Mouse (Mus musculus) heart, embryonic 11.5 days (tissue): ENCODE results near the gene Bcl2l11. TPM values are rescaled to one million over a fixed set of nuclear protein-coding genes. Genes with fewer than 3 reads are reported as not detected.
A peak's percentile ranks its signal among the peaks of the same experiment; 100 is the strongest.

Experiments
- ATAC-seq: fragments of 200-750 bp; cut with Nextera tagmentation; replicated peaks from 2 replicates; pipeline ENCODE4 v1.8.0; 2017; ENCODE audit warnings: moderate library complexity; ENCODE audit not compliant: insufficient number of reproducible peaks, low FRiP score, low TSS enrichment
- H3K27ac ChIP-seq: fragments of 300-500 bp; sonication (generic); 2 replicates; pipeline ENCODE4 v1.5.1; 2014; ENCODE audit warnings: mild to moderate bottlenecking, low read depth, low read length
- H3K27me3 ChIP-seq: fragments of 300-500 bp; sonication (generic); 2 replicates; pipeline ENCODE4 v1.6.1; 2014; ENCODE audit warnings: mild to moderate bottlenecking, low read length, mixed read lengths; ENCODE audit not compliant: control insufficient read depth, insufficient read depth
- H3K36me3 ChIP-seq: fragments of 300-500 bp; sonication (generic); 2 replicates; pipeline ENCODE4 v1.6.1; 2014; ENCODE audit warnings: mild to moderate bottlenecking, low read length, moderate library complexity, mixed read lengths; ENCODE audit not compliant: control insufficient read depth, insufficient read depth
- H3K4me1 ChIP-seq: fragments of 300-500 bp; sonication (generic); 2 replicates; pipeline ENCODE4 v1.6.1; 2014; ENCODE audit warnings: low read length; ENCODE audit not compliant: control insufficient read depth, insufficient read depth
- H3K4me2 ChIP-seq: fragments of 300-500 bp; sonication (generic); 2 replicates; pipeline ENCODE4 v1.6.1; 2014; ENCODE audit warnings: mild to moderate bottlenecking, moderate library complexity
- H3K4me3 ChIP-seq: fragments of 300-500 bp; sonication (generic); 2 replicates; pipeline ENCODE4 v1.5.1; 2014; ENCODE audit warnings: low read depth, low read length
- H3K9ac ChIP-seq: fragments of 300-500 bp; sonication (generic); 2 replicates; pipeline ENCODE4 v1.6.1; 2014; ENCODE audit warnings: mild to moderate bottlenecking, low read depth, low read length, moderate library complexity
- H3K9me3 ChIP-seq: fragments of 300-500 bp; sonication (generic); replicated peaks from 2 replicates; pipeline ENCODE4 v1.6.1; 2016; ENCODE audit warnings: low read length; ENCODE audit not compliant: control insufficient read depth
- WGBS: fragments of 180-500 bp; shearing (Covaris S2); extraction: QIAGEN DNeasy Blood & Tissue Kit; methylation state at CpG from one replicate; pipeline ENCODE4 v1.1.7; 2014; ENCODE audit not compliant: insufficient replicate concordance; 5-methylcytosine and 5-hydroxymethylcytosine counted together
- polyA plus RNA-seq: library from polyadenylated mRNA; unstranded; fragments of >200 nt; fragmentation: Nextera tagmentation; extraction: Ambion mirVana; gene quantifications from 2 replicates; pipeline ENCODE4 v1.2.1, GENCODE M21; 2014

Bcl2l11 gene
- polyA plus RNA-seq, 1 experiment from 2014 or later, result 11.3 TPM

DNA sequence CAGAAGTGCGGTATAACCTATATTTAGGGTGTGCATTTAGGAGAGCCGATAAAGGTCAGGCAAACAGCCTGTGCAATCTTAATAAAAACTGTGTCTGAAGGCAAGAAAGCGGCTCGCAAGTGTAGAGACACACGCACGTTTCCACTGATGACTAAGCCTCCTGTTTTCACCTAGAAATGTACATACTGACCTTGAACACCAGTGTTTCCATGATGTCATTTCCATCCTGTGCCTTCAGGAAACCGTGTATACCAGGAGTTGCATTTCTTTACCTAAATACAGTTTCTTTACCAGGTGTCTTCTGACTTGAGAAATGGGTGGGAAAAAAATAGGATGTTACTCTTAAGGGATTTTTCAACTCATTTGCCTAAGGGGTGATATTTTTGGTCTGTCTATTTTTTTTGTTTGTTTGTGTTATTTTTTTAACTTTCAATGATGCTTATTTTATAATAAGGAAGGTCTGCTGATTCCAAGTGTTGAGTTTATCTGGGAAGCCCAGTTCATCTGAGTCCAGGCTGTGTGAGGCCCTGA, 38.8 kb upstream of the Bcl2l11 start:
- ATAC-seq, result no peak
- Histone ChIP-seq H3K9ac (no peak overlapping the region), H3K4me2 (peak overlapping the region; percentile 16; the same call in 1 of the 2 replicates), H3K4me1 (peaks cover 13% of the 10 kb centered on the region), H3K27ac (peak overlapping the region; percentile 36; the same call in 1 of the 2 replicates), H3K27me3 (no peaks in the 10 kb centered on the region), H3K36me3 (no peaks in the 10 kb centered on the region), H3K9me3 (no peaks in the 10 kb centered on the region), H3K4me3 (no peak overlapping the region)
- WGBS, result 32% methylated on average over 7 of the region's 7 CpGs

DNA sequence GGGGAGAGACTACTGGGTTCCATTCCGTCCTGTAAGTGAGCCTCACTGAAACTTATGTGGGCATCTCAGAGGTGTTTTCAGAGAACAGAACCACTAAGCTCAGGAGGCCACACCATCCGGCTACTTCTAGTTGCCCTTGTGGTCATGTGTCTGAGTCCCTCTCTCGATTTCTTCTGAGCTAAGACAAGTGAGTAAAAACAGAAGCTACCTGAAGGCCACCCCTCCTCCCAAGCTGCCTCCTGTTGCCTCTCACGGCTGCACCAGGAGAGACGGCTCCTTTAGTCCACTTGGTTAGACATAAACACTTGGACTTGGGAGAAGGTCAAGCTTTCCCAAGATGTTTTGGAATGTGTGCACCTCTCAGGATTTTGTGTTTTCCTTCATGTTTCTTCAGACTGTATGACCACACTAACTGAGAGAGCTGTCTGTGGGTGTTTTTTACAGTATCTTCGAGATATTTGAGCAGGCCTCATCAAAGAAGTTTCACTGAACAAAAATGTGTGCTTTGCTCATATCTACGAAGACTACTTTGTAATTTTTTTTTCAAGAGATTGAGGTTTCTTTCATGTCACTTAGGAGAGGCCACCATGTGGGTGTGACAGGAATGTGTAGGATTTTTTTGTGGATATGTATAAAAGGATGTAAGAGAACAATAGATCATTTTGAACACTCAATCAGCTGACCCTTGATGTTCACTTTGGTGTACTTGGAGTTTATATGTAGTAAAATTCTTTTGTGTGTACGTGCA, 37.9 kb upstream of the Bcl2l11 start:
- H3K9ac ChIP-seq, result no peak overlapping the region
- H3K4me2 ChIP-seq, result no peak overlapping the region
- no peak overlapping the region for H3K27ac ChIP-seq
- 72% methylated on average over 8 of the region's 8 CpGs for WGBS
- no peak overlapping the region for H3K4me3 ChIP-seq
- H3K27me3 ChIP-seq, result 0 out of 2 replicates have a peak, but pooled peaks cover 2% of the 10 kb centered on the region
- no peak for ATAC-seq
- H3K4me1 ChIP-seq, result peaks cover 13% of the 10 kb centered on the region
- H3K9me3 ChIP-seq, result no peaks in the 10 kb centered on the region
- H3K36me3 ChIP-seq, result no peaks in the 10 kb centered on the region

DNA sequence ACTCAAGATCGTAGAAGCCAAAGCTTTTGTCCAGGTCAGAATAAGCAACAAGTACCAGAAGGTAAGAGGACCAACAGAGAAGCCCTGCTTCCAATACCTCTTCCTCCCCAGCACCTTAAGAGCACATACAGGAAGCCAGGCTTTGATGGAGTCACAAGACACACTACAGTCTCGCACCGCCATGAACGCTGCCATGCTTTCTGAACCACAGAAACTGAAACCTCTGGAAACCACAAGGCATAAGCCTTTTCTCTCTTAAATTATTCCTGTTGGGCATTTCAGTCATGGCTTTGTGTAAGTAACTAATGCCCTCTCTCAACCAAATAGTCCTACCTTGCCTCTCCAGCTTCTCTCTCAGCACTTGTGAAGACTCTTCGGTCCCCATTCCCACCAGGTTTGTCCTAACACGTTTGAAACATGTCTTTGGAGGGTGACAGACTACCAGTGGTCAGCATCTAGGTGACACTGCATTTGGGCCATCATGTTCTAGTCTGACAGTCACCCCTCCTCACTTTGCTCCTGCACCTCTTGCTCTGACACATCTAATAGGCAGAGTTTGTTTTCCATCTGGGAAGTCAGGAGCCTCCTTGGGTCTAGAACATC, 35.5 kb upstream of the Bcl2l11 start:
- H3K27me3 ChIP-seq, result 0 out of 2 replicates have a peak, but pooled peaks cover 2% of the 10 kb centered on the region
- no peak overlapping the region for H3K27ac ChIP-seq
- no peaks in the 10 kb centered on the region for H3K9me3 ChIP-seq
- no peak for ATAC-seq
- H3K4me1 ChIP-seq, result peaks cover 10% of the 10 kb centered on the region; the same call in 1 of the 2 replicates
- no peak overlapping the region for H3K9ac ChIP-seq
- no peak overlapping the region for H3K4me2 ChIP-seq
- WGBS, result 84% methylated on average over 6 of the region's 6 CpGs
- H3K36me3 ChIP-seq, result no peaks in the 10 kb centered on the region
- H3K4me3 ChIP-seq, result no peak overlapping the region

GRCm38 (mm10) chr2:128091431-128092369, 34.1 kb upstream of the Bcl2l11 start:
- 73% methylated on average over 11 of the region's 11 CpGs for WGBS
- H3K9me3 ChIP-seq, result no peaks in the 10 kb centered on the region
- ATAC-seq, result no peak
- no peak overlapping the region for H3K9ac ChIP-seq
- no peak overlapping the region for H3K4me2 ChIP-seq
- no peak overlapping the region for H3K27ac ChIP-seq
- no peaks in the 10 kb centered on the region for H3K36me3 ChIP-seq
- no peak overlapping the region for H3K4me3 ChIP-seq
- H3K27me3 ChIP-seq, result 0 out of 2 replicates have a peak, but pooled peaks cover 2% of the 10 kb centered on the region
- peaks cover 4% of the 10 kb centered on the region; the same call in 1 of the 2 replicates for H3K4me1 ChIP-seq

GRCm38 (mm10) chr2:128092451-128092850, 33.4 kb upstream of the Bcl2l11 start:
- WGBS, result 88% methylated on average over 2 of the region's 2 CpGs
- H3K36me3 ChIP-seq, result no peaks in the 10 kb centered on the region
- no peak overlapping the region for H3K4me2 ChIP-seq
- no peak for ATAC-seq
- H3K9ac ChIP-seq, result no peak overlapping the region
- H3K4me3 ChIP-seq, result no peak overlapping the region
- H3K27ac ChIP-seq, result no peak overlapping the region
- no peaks in the 10 kb centered on the region for H3K9me3 ChIP-seq
- H3K4me1 ChIP-seq, result no peaks in the 10 kb centered on the region; the same call in 1 of the 2 replicates
- 0 out of 2 replicates have a peak, but pooled peaks cover 2% of the 10 kb centered on the region for H3K27me3 ChIP-seq

DNA sequence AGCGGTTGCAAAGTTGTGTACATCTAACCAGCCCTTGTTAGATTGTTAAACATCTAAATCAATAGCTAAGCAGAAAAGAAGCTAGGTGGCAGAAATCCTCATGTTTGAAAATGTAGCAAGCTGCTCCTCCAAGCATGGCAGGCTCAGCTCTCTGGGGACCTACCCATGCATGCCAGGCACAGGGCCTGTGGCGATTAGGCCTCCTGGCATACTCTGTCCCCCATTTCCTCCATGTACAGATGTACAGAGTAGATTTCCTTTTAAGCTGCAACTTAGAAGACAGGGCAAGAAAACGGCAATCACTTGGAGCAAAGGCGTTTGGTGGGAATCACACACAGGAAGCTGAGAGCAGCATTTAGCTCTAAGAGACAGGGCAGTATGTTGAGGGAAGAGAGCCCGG, 31.6 kb upstream of the Bcl2l11 start:
- Histone ChIP-seq H3K4me2 (no peak overlapping the region), H3K4me3 (no peak overlapping the region), H3K27me3 (0 out of 2 replicates have a peak, but pooled peaks cover 2% of the 10 kb centered on the region), H3K9ac (no peak overlapping the region), H3K9me3 (no peaks in the 10 kb centered on the region), H3K4me1 (no peaks in the 10 kb centered on the region; the same call in 1 of the 2 replicates), H3K27ac (no peak overlapping the region), H3K36me3 (no peaks in the 10 kb centered on the region)
- WGBS, result 72% methylated on average over 5 of the region's 5 CpGs
- ATAC-seq, result no peak

DNA sequence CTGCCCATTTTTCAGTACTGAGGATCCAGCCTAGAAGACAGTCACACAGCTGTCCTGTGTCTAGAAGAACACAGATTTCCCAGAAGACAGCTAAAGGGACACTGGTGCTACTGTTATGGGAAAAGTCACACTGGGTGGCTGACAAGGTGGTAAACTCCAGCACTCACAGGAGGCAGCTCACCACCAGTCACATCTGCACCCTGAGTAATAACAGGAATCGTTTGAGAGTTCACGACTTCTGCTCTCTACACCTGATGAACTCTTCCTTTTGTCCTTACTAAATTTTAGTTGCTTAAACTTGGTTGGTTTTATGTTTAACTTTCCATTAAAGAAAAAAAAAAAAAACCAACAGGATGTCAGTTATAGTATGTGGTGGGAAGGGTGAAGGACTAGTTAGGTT, 31.2 kb upstream of the Bcl2l11 start:
- no peak overlapping the region for H3K27ac ChIP-seq
- H3K9me3 ChIP-seq, result no peaks in the 10 kb centered on the region
- H3K4me3 ChIP-seq, result no peak overlapping the region
- 0 out of 2 replicates have a peak, but pooled peaks cover 2% of the 10 kb centered on the region for H3K27me3 ChIP-seq
- no peak overlapping the region for H3K4me2 ChIP-seq
- WGBS, result 59% methylated on average over 2 of the region's 2 CpGs
- ATAC-seq, result no peak
- H3K4me1 ChIP-seq, result no peaks in the 10 kb centered on the region; the same call in 1 of the 2 replicates
- H3K36me3 ChIP-seq, result no peaks in the 10 kb centered on the region
- H3K9ac ChIP-seq, result no peak overlapping the region

DNA sequence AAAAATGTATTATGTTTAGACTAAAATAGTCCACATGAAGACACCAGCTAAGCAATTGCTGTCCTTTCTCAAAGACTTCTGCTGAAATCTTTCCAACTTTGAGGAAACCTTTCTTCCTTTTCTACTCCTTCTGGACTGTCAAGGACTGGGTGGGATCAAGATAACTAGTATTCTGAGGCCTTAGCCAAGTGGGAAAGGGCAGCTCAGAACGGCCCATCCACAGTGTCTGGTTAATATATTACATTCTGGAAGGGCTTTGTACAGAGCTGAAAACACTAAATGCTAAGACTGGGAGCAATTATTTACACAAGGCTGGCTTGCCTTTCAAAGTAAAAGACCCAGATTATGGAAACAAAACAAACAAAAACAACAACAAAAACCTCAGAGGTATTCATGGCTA, 30.6 kb upstream of the Bcl2l11 start:
- WGBS, result 42% methylated on average over 1 of the region's 1 CpGs
- Histone ChIP-seq H3K4me1 (no peaks in the 10 kb centered on the region; the same call in 1 of the 2 replicates), H3K4me3 (no peak overlapping the region), H3K4me2 (no peak overlapping the region), H3K36me3 (no peaks in the 10 kb centered on the region), H3K9ac (no peak overlapping the region), H3K27me3 (0 out of 2 replicates have a peak, but pooled peaks cover 2% of the 10 kb centered on the region), H3K27ac (no peak overlapping the region), H3K9me3 (no peaks in the 10 kb centered on the region)
- ATAC-seq, result no peak
